Mouse (Mus musculus): ENCODE measurements at regions not wholly inside any gene's neighbourhood (a gene's known extent, or its start where the extent isn't known, plus 50 kb on each side); places are given as distances from the start of the nearest gene placed in this dataset.

DNA sequence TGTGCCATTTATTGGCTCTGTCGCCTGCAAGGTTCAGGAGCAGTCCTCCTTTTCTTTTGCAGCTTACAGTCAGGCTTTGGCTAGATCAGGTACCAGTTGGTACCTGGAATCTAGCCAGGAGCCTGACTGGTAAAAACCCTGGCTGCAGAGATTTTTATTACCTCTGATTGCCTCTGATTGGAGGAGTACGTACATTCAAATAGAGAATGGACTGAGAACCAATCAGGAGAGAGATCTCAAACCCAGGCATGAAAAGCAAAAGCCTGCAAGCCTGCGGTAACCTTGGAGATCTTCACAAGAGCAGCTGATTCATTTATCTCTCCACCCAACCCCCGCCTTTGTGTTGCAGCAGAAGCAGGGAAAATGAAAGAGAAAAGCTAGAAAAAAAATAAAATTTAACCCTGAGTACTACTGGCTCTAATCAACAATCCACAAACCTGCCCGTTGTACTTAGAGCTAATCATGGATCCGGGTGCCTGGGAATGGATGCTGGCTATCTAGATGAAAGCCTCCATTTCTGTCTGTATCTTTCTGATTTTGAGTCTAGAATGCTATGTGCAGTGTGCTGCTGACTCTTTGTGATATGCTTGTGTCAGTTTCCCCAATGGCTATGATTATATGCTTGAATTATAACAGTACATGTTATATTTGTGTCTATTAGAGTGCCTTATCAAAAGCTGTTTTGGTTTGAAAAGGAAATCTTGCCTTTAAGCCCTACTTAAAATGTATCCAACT is 406.2 kb upstream of the Ndn start:
- intact Hi-C loops (cut with DNase I), result no loop called here
- peak; percentile 63 to 91 for DNase-seq (ENCODE audit: low spot score in 2 of 2)

- DNase-seq (ENCODE audit: low spot score in 2 of 2), result peak; percentile 62 to 92
Measured at GRCm38 (mm10) chr7:61982203-61982932, 364.0 kb upstream of the Ndn start.

GRCm38 (mm10) chr7:62026635-62027034 is 319.7 kb upstream of the Ndn start:
- no peak for DNase-seq (ENCODE audit: low spot score in 2 of 2)
- intact Hi-C loops (cut with DNase I), result no loop called here

More at GRCm38 (mm10) chr7:61982203-61982932, 364.0 kb upstream of the Ndn start:
- intact Hi-C loops (cut with DNase I), result no loop called here

DNA sequence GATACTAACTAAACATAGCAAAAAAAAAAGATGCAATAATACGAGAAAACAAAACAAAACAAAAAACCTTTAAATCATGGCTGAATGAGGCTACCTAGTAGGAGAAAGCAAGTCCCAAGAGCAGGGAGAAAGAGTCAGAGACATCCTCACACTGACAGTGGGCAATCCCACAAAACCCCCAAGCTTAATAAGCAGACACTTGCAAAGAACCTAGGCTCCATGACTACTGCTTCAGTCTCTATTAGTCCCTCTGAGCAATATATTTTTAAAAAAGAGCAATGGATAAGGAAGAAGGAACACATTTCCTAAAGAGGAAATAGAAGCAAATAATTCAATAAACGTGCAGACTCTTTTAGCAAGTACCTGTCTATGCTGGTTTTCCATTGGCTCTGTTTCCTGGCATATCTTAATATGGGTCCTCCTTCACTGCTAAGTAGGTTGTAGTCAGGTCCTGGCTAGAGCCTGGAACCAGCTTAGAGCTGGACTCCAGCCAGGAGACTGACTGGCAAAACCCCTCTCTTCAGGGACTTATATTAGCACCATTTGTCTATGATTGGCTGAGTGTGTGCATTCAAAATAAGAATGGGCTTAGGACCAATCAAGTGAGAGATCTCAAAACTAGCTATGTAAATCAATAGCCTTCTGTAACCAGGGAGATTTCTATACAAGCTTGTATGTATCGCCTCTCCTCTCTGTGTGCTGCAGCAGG is 300.5 kb upstream of the Ndn start:
- intact Hi-C loops (cut with DNase I), result no loop called here
- peak in 1 of 2 experiments; percentile 43 for DNase-seq (ENCODE audit: low spot score in 2 of 2)

- intact Hi-C loops (cut with DNase I), result no loop called here
- peak in 1 of 2 experiments; percentile 24 for DNase-seq (ENCODE audit: low spot score in 2 of 2)
Measured at GRCm38 (mm10) chr7:62046452-62046809, 299.9 kb upstream of the Ndn start.

- intact Hi-C loops (cut with DNase I), result no loop called here
- peak in 1 of 2 experiments; percentile 5 for DNase-seq (ENCODE audit: low spot score in 2 of 2)
Measured at GRCm38 (mm10) chr7:62078607-62079006, 267.8 kb upstream of the Ndn start.

DNA sequence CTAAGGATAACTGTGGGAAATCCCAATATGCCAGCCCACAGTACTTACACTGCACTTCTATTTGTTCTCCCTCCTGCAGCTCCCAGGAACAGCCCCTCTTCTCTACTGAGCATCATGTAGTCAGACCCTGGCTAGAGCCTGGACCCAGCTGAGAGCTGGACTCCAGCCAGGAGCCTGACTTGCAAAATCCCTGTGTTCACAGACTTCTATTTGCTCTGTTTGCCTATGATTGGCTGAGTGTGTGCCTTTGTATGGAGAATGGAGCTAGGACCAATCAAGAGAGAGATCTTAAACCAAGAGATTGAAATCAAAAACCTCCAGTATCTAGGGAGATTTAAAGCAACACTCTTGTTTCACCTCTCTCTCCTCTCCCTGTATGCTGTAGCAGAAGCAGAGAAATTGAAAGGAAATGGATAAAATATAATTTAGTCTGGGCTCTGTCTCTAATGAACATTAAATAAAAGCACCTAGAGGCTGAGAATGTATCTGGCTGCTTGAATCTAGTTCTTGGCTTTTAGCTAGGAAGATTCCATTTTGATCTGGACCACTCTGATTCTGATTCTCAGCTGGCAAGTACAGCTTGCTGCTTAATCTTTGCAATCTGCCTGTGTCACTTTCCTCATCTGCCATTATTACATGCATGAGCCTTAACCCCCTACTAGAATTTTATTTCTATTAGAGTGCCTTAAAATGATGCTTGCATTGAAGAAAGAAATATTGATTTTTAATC is 261.1 kb upstream of the Ndn start:
- DNase-seq (ENCODE audit: low spot score in 2 of 2), result peak in 1 of 2 experiments; percentile 9

More for the DNA sequence above, 261.1 kb upstream of the Ndn start:
- intact Hi-C loops (cut with DNase I), result no loop called here

Small RNAs in the stretch of these regions (microRNA-seq; reads per million reads assigned to microRNA genes)
- gene Gm24923, result 0.50 to 1.3 reads per million in 2 experiments
- gene Mir344-2, result 0 reads per million in 2 experiments
- gene Mir344f, result 10.2 to 12.4 reads per million in 2 experiments
- gene Mir344g, result 10.1 to 10.6 reads per million in 2 experiments
- gene Mir344i, result 0 reads per million in 2 experiments
